Mouse (Mus musculus): ENCODE measurements around the gene Lsm12.

GRCm38 (mm10) chr11:102134516-102134915 lies 50.6 kb downstream of the Lsm12 start:
- no peak for TF ChIP-seq POLR2A (IDR thresholded peaks at IDR 0.05; ENCODE audit: low read depth, low read length)
- no peak for TF ChIP-seq CTCF (IDR thresholded peaks at IDR 0.05; ENCODE audit: borderline replicate concordance, insufficient read depth, low read length)

Measured in embryonic fibroblast, embryonic 13.5 days (primary cell).